Mouse (Mus musculus) testis, adult 2 months (tissue): ENCODE data around the gene Cfap100. TPM values are rescaled to one million over a fixed set of nuclear protein-coding genes. Genes with fewer than 3 reads are reported as not detected.

Source experiments
- H3K27ac ChIP-seq: fragments of 200-500 bp; 2 replicates; pipeline ENCODE4 v1.5.1; 2012; ENCODE audit warnings: low read depth, low read length; ENCODE audit not compliant: control insufficient read depth, insufficient read depth
- H3K27me3 ChIP-seq: fragments of 200-500 bp; 2 replicates; pipeline ENCODE4 v1.6.1; 2012; ENCODE audit warnings: mild to moderate bottlenecking, low read length, moderate library complexity; ENCODE audit not compliant: control insufficient read depth, insufficient read depth
- H3K36me3 ChIP-seq: fragments of 200-500 bp; 2 replicates; pipeline ENCODE4 v1.6.1; 2012; ENCODE audit warnings: mild to moderate bottlenecking, low read length; ENCODE audit not compliant: control insufficient read depth, insufficient read depth
- H3K4me1 ChIP-seq: fragments of 200-500 bp; 2 replicates; pipeline ENCODE4 v1.6.1; 2012; ENCODE audit warnings: low read length; ENCODE audit not compliant: control insufficient read depth, insufficient read depth
- H3K4me3 ChIP-seq: fragments of 200-500 bp; 2 replicates; pipeline ENCODE4 v1.5.1; 2012; ENCODE audit warnings: low read depth, mild to moderate bottlenecking, low read length, moderate library complexity, mixed read lengths; ENCODE audit not compliant: control insufficient read depth
- CTCF ChIP-seq: fragments of 200-500 bp; IDR thresholded peaks from 2 replicates; pipeline ENCODE4 v1.5.1; 2012; ENCODE audit warnings: low read depth, mild to moderate bottlenecking, inconsistent platforms, low read length, moderate library complexity; ENCODE audit not compliant: control insufficient read depth, insufficient read depth, insufficient replicate concordance
- POLR2A ChIP-seq: fragments of 200-500 bp; IDR thresholded peaks from 2 replicates; pipeline ENCODE4 v1.6.1; 2012; ENCODE audit warnings: low read depth, mild to moderate bottlenecking, inconsistent platforms, low read length, moderate library complexity; ENCODE audit not compliant: control insufficient read depth
- polyA plus RNA-seq: library from polyadenylated mRNA; depleted of rRNA; stranded (reverse); fragments of >200 nt; gene quantifications from 2 replicates; pipeline ENCODE4 v1.2.3, GENCODE M21; 2012; rRNA removed

Cfap100 gene
- 51.7 and 65.0 TPM in 2 replicates for polyA plus RNA-seq

- Histone ChIP-seq H3K4me3 (peak within 1 kb of the TSS; percentile 89), H3K36me3 (no peaks in the 10 kb centered on the region), H3K27ac (peak within 1 kb of the TSS; percentile 75), H3K27me3 (peaks cover 2% of the 10 kb centered on the region), H3K4me1 (peaks cover 5% of the 10 kb centered on the region)
- TF ChIP-seq POLR2A (peak; percentile 64; the same call in 1 of the 2 replicates), CTCF (peak; percentile 65; the same call in 1 of the 2 replicates)
Measured at GRCm38 (mm10) chr6:90428380-90428974, at the start of gene Cfap100. Cfap100 (minus strand) TSS chr6:90428797.

- Histone ChIP-seq H3K36me3 (no peaks in the 10 kb centered on the region), H3K27me3 (no peaks in the 10 kb centered on the region), H3K27ac (no peak overlapping the region), H3K4me3 (no peak overlapping the region), H3K4me1 (no peaks in the 10 kb centered on the region; the same call in 1 of the 2 replicates)
- TF ChIP-seq POLR2A (no peak), CTCF (no peak)
Measured at GRCm38 (mm10) chr6:90476941-90477518, 48.4 kb upstream of the Cfap100 start.

GRCm38 (mm10) chr6:90475854-90476212 lies 47.2 kb upstream of the Cfap100 start:
- Histone ChIP-seq H3K4me1 (no peaks in the 10 kb centered on the region; the same call in 1 of the 2 replicates), H3K36me3 (no peaks in the 10 kb centered on the region), H3K4me3 (no peak overlapping the region), H3K27me3 (no peaks in the 10 kb centered on the region), H3K27ac (no peak overlapping the region)
- TF ChIP-seq CTCF (no peak), POLR2A (no peak)

- H3K4me1 ChIP-seq: no peaks in the 10 kb centered on the region; the same call in 1 of the 2 replicates
Measured at GRCm38 (mm10) chr6:90475176-90475853, 46.7 kb upstream of the Cfap100 start.

GRCm38 (mm10) chr6:90474361-90474750 lies 45.8 kb upstream of the Cfap100 start:
- Histone ChIP-seq H3K27ac (no peak overlapping the region), H3K36me3 (no peaks in the 10 kb centered on the region), H3K4me3 (no peak overlapping the region), H3K4me1 (no peaks in the 10 kb centered on the region; the same call in 1 of the 2 replicates), H3K27me3 (no peaks in the 10 kb centered on the region)
- no peak for TF ChIP-seq CTCF
- no peak for TF ChIP-seq POLR2A

More at GRCm38 (mm10) chr6:90475176-90475853, 46.7 kb upstream of the Cfap100 start:
- Histone ChIP-seq H3K27me3 (no peaks in the 10 kb centered on the region), H3K36me3 (no peaks in the 10 kb centered on the region), H3K4me3 (no peak overlapping the region), H3K27ac (no peak overlapping the region)
- TF ChIP-seq CTCF: no peak
- TF ChIP-seq POLR2A: no peak

GRCm38 (mm10) chr6:90473630-90474360 lies 45.2 kb upstream of the Cfap100 start:
- TF ChIP-seq CTCF: no peak
- TF ChIP-seq POLR2A: no peak
- Histone ChIP-seq H3K4me1 (no peaks in the 10 kb centered on the region; the same call in 1 of the 2 replicates), H3K4me3 (no peak overlapping the region), H3K27ac (no peak overlapping the region), H3K36me3 (no peaks in the 10 kb centered on the region), H3K27me3 (no peaks in the 10 kb centered on the region)
